Mouse (Mus musculus): ENCODE data around the gene Ldb1. TPM values are rescaled to one million over a fixed set of nuclear protein-coding genes. Genes with fewer than 3 reads are reported as not detected.

Gene Ldb1
- total and polyA plus RNA-seq, 3 experiments, result 68.6 to 405 (median 145) TPM

GRCm38 (mm10) chr19:46047426-46047825, 2.4 kb upstream of the Ldb1 start:
- Histone ChIP-seq H3K9me3 (replicated peaks) (no peaks in the 10 kb centered on the region), H3K4me3 (ENCODE audit: low read depth, low read length) (no peak overlapping the region), H3K36me3 (replicated peaks) (peaks cover 13% of the 10 kb centered on the region), H3K27me3 (ENCODE audit: insufficient read depth, low read length) (no peaks in the 10 kb centered on the region; the same call in 1 of the 2 replicates), H3K4me1 (ENCODE audit: insufficient read depth, low read depth, low read length) (peaks cover 51% of the 10 kb centered on the region)
- ATAC-seq (ENCODE audit: extremely low read depth, insufficient number of reproducible peaks, low FRiP score, poor library complexity, severe bottlenecking), result no peak
- TF ChIP-seq GATA1 (IDR thresholded peaks at IDR 0.05; ENCODE audit: borderline replicate concordance, low read length), result no peak
- TF ChIP-seq TAL1 (conservative IDR thresholded peaks at IDR 0.05; ENCODE audit: low read depth, low read length), result no peak
- no peak for TF ChIP-seq POLR2AphosphoS5 (IDR thresholded peaks at IDR 0.05; ENCODE audit: insufficient replicate concordance, low read depth, low read length)
- TF ChIP-seq CTCF (IDR thresholded peaks at IDR 0.05; ENCODE audit: low read depth, low read length), result no peak
- no peak for DNase-seq (ENCODE audit: low spot score)

DNA sequence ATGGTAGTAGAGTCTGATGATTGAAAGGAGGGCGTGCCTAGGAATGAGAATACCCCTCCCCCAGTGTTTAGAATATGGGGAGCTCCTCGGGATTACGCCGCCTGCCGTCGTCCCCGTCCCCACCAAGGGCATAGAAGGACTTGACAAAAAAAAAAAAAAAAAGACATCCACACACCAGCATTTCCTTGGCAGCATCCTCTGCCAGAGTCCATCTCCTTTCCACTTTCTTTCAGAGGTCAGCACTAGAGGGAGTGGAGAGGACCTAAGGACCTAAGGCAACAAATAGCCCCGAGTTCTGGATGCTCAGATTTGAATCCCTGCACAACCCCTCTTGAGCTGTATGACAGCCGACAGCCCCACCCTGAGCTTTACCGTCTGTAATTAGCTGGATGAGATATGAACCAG, 1.6 kb upstream of the Ldb1 start:
- ATAC-seq (ENCODE audit: extremely low read depth, insufficient number of reproducible peaks, low FRiP score, poor library complexity, severe bottlenecking) (no peak), DNase-seq (ENCODE audit: low spot score) (no peak)
- peaks cover 16% of the 10 kb centered on the region for H3K36me3 ChIP-seq (replicated peaks)
- H3K4me1 ChIP-seq (ENCODE audit: insufficient read depth, low read depth, low read length), result peaks cover 59% of the 10 kb centered on the region
- no peaks in the 10 kb centered on the region for H3K9me3 ChIP-seq (replicated peaks)
- no peaks in the 10 kb centered on the region; the same call in 1 of the 2 replicates for H3K27me3 ChIP-seq (ENCODE audit: insufficient read depth, low read length)
- TF ChIP-seq CTCF (IDR thresholded peaks at IDR 0.05; ENCODE audit: low read depth, low read length) (no peak), GATA1 (IDR thresholded peaks at IDR 0.05; ENCODE audit: borderline replicate concordance, low read length) (no peak), TAL1 (conservative IDR thresholded peaks at IDR 0.05; ENCODE audit: low read depth, low read length) (no peak), GATA2 (IDR thresholded peaks at IDR 0.05; ENCODE audit: borderline replicate concordance, low read depth, low read length) (no peak), POLR2AphosphoS5 (IDR thresholded peaks at IDR 0.05; ENCODE audit: insufficient replicate concordance, low read depth, low read length) (no peak)
- H3K4me3 ChIP-seq (ENCODE audit: low read depth, low read length), result no peak overlapping the region

- ATAC-seq (ENCODE audit: extremely low read depth, insufficient number of reproducible peaks, low FRiP score, poor library complexity, severe bottlenecking), result no peak
- Histone ChIP-seq H3K27me3 (ENCODE audit: insufficient read depth, low read length) (no peaks in the 10 kb centered on the region; the same call in 1 of the 2 replicates), H3K4me3 (ENCODE audit: low read depth, low read length) (peak overlapping the region; percentile 96), H3K36me3 (replicated peaks) (peaks cover 24% of the 10 kb centered on the region), H3K9me3 (replicated peaks) (no peaks in the 10 kb centered on the region), H3K4me1 (ENCODE audit: insufficient read depth, low read depth, low read length) (peaks cover 67% of the 10 kb centered on the region)
- TF ChIP-seq CTCF (IDR thresholded peaks at IDR 0.05; ENCODE audit: low read depth, low read length) (no peak), POLR2AphosphoS5 (IDR thresholded peaks at IDR 0.05; ENCODE audit: insufficient replicate concordance, low read depth, low read length) (no peak), TAL1 (conservative IDR thresholded peaks at IDR 0.05; ENCODE audit: low read depth, low read length) (no peak), GATA2 (IDR thresholded peaks at IDR 0.05; ENCODE audit: borderline replicate concordance, low read depth, low read length) (no peak), GATA1 (IDR thresholded peaks at IDR 0.05; ENCODE audit: borderline replicate concordance, low read length) (no peak)
- DNase-seq (ENCODE audit: low spot score), result no peak
These were observed 790 bp upstream of the Ldb1 start for GRCm38 (mm10) chr19:46045696-46046311.

GRCm38 (mm10) chr19:46044271-46044992, 582 bp downstream of the Ldb1 start, which contains the start of gene Pprc1:
Gene Pprc1, plus strand, starts transcription at chr19:46044886.
- peak within 1 kb of the TSS; percentile 96 for H3K4me3 ChIP-seq (ENCODE audit: low read depth, low read length)
- H3K4me1 ChIP-seq (ENCODE audit: insufficient read depth, low read depth, low read length), result peaks cover 71% of the 10 kb centered on the region
- no peak for ATAC-seq (ENCODE audit: extremely low read depth, insufficient number of reproducible peaks, low FRiP score, poor library complexity, severe bottlenecking)
- DNase-seq (ENCODE audit: low spot score), result peak; percentile 69
- peaks cover 29% of the 10 kb centered on the region for H3K36me3 ChIP-seq (replicated peaks)
- H3K9me3 ChIP-seq (replicated peaks), result no peaks in the 10 kb centered on the region
- no peak for TF ChIP-seq GATA1 (IDR thresholded peaks at IDR 0.05; ENCODE audit: borderline replicate concordance, low read length)
- no peak for TF ChIP-seq TAL1 (conservative IDR thresholded peaks at IDR 0.05; ENCODE audit: low read depth, low read length)
- no peak for TF ChIP-seq CTCF (IDR thresholded peaks at IDR 0.05; ENCODE audit: low read depth, low read length)
- TF ChIP-seq POLR2AphosphoS5 (IDR thresholded peaks at IDR 0.05; ENCODE audit: insufficient replicate concordance, low read depth, low read length), result no peak
- no peak for TF ChIP-seq GATA2 (IDR thresholded peaks at IDR 0.05; ENCODE audit: borderline replicate concordance, low read depth, low read length)
- H3K27me3 ChIP-seq (ENCODE audit: insufficient read depth, low read length), result no peaks in the 10 kb centered on the region; the same call in 1 of the 2 replicates

- no peak for TF ChIP-seq TAL1 (conservative IDR thresholded peaks at IDR 0.05; ENCODE audit: low read depth, low read length)
- ATAC-seq (ENCODE audit: extremely low read depth, insufficient number of reproducible peaks, low FRiP score, poor library complexity, severe bottlenecking), result no peak
- no peak for DNase-seq (ENCODE audit: low spot score)
- H3K36me3 ChIP-seq (replicated peaks), result peaks cover 35% of the 10 kb centered on the region
- H3K4me1 ChIP-seq (ENCODE audit: insufficient read depth, low read depth, low read length), result peaks cover 77% of the 10 kb centered on the region
- no peaks in the 10 kb centered on the region; the same call in 1 of the 2 replicates for H3K27me3 ChIP-seq (ENCODE audit: insufficient read depth, low read length)
- H3K9me3 ChIP-seq (replicated peaks), result no peaks in the 10 kb centered on the region
- H3K4me3 ChIP-seq (ENCODE audit: low read depth, low read length), result peak overlapping the region; percentile 71; the same call in 1 of the 2 replicates
These were observed 1.6 kb downstream of the Ldb1 start for GRCm38 (mm10) chr19:46043380-46043779.

DNA sequence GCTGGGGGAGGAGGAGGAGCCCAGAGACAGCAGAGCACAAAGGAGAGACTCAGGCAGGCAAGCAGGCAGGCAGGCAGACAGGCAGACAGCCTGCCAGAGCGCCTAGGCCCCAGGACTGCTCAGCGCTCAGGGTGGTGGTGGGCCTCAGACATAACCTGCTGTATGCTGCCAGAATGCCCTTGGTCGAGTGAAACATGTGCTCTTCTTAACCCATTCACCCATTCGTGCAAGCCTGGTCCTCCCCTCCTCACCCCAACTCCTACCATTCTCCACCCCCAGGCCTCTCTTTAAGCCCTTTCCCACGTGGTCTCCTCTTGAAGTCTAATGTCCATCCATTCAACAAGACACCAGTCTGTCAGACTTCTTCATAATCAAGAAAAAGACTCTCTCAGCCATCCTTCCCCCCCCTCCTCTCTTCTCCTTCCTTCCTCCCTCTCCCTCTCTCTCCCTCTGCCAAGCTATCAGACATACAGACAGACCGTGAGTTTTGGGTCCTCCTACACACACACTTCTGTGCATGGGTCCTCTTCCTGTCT, 2.5 kb downstream of the Ldb1 start:
- Histone ChIP-seq H3K4me3 (ENCODE audit: low read depth, low read length) (peak overlapping the region; percentile 71), H3K4me1 (ENCODE audit: insufficient read depth, low read depth, low read length) (peaks cover 76% of the 10 kb centered on the region), H3K9me3 (replicated peaks) (no peaks in the 10 kb centered on the region), H3K27me3 (ENCODE audit: insufficient read depth, low read length) (no peaks in the 10 kb centered on the region; the same call in 1 of the 2 replicates), H3K36me3 (replicated peaks) (peaks cover 38% of the 10 kb centered on the region)
- peak; percentile 53 for DNase-seq (ENCODE audit: low spot score)
- TF ChIP-seq TAL1 (conservative IDR thresholded peaks at IDR 0.05; ENCODE audit: low read depth, low read length) (no peak), POLR2AphosphoS5 (IDR thresholded peaks at IDR 0.05; ENCODE audit: insufficient replicate concordance, low read depth, low read length) (no peak), CTCF (IDR thresholded peaks at IDR 0.05; ENCODE audit: low read depth, low read length) (no peak), GATA1 (IDR thresholded peaks at IDR 0.05; ENCODE audit: borderline replicate concordance, low read length) (no peak), GATA2 (IDR thresholded peaks at IDR 0.05; ENCODE audit: borderline replicate concordance, low read depth, low read length) (no peak)
- ATAC-seq (ENCODE audit: extremely low read depth, insufficient number of reproducible peaks, low FRiP score, poor library complexity, severe bottlenecking), result peak; percentile 35
